Mouse (Mus musculus): ENCODE measurements around the gene Nell2. TPM values are rescaled to one million over a fixed set of nuclear protein-coding genes. Genes with fewer than 3 reads are reported as not detected.

Nell2 gene
- 0.04 and 0.09 TPM in 2 replicates for polyA plus RNA-seq (2012; rRNA removed; ENCODE audit: low replicate concordance)

DNA sequence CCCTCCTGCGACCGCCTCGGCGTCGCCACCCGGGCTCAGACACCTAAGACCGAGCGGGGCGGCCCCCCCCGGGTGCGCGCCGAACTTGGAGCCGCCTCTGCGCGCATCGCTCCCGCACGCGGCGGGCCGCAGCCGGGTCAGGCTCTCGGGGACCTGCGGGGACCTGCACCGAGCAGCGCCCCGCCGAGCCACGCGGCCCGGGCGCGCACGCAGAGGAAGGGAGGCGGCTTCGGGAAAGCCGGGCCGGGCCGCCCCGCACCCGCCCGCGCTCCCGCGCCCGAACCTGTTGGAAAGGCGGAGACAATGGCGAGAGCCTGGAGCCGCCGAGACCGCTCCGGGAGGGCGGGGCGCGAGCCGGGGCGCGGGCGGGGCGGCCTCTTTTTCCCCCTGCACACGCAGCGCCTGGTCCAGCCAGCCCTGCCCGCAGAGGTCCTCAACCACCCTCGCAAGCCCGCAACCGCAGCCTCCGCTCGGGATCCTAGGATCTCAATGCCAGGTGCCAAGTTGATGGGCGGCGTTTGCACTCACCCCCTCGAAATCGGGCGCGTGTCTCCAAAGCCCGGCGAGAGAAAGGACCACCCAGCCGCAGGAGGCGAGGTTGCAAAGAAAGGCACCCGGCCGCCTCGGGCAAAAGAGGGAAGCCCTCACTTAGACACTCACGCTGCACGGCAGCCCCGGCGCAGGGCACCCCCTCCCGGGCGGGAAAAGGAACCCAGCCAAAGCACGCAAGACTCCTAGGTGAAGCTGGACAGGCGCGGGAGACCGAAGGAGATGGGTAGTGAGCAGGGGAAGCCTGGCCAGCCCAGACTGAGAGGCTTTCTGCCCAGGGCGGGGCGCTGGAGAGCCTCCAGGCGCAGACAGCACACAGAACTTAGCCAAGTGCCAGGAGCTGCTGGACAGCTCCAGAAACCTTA lies at the start of gene Nell2:
TSS of gene Nell2 (minus strand) at position 612 of the 914 bp plus-strand sequence.

Other genes starting within 250 kb of the Nell2 start
- gene Dbx2, start 127.4 kb upstream of the Nell2 start, polyA plus RNA-seq (2012; rRNA removed; ENCODE audit: low replicate concordance): not detected in 2 replicates